Mouse (Mus musculus): ENCODE results near the gene Myo5c. TPM values are rescaled to one million over a fixed set of nuclear protein-coding genes. Genes with fewer than 3 reads are reported as not detected.
A peak's percentile ranks its signal among the peaks of the same experiment; 100 is the strongest.

Myo5c gene
- total RNA-seq, 2 experiments from 2014 or later, result 5.9 to 9.6 TPM

- intact Hi-C loops (cut with DNase I; ENCODE audit: low total_unique reads), result loop anchor here (10.0 kb wide), 1 partner anchor 226 kb away; no protein-coding TSS in a partner anchor
- DNase-seq, result no peak
These were observed 38.6 kb downstream of the Myo5c start for GRCm38 (mm10) chr9:75270382-75270781.

GRCm38 (mm10) chr9:75271539-75271938 is 39.7 kb downstream of the Myo5c start:
- DNase-seq, result no peak
- intact Hi-C loops (cut with DNase I; ENCODE audit: low total_unique reads), result loop anchor here (10.0 kb wide), 1 partner anchor 227 kb away; no protein-coding TSS in a partner anchor

- DNase-seq, result no peak
- intact Hi-C loops (cut with DNase I; ENCODE audit: low total_unique reads), result loop anchor here (10.0 kb wide), 1 partner anchor 229 kb away; no protein-coding TSS in a partner anchor
These were observed 41.8 kb downstream of the Myo5c start for GRCm38 (mm10) chr9:75273646-75274045.

GRCm38 (mm10) chr9:75274486-75274885 is 42.7 kb downstream of the Myo5c start:
- DNase-seq, result no peak
- intact Hi-C loops (cut with DNase I; ENCODE audit: low total_unique reads), result loop anchor here (10.0 kb wide), 1 partner anchor 230 kb away; no protein-coding TSS in a partner anchor

- intact Hi-C loops (cut with DNase I; ENCODE audit: low total_unique reads), result loop anchor here (5.0 to 10.0 kb wide), 2 partner anchors 53 to 230 kb away; no protein-coding TSS in a partner anchor
- DNase-seq, result no peak
These were observed 43.2 kb downstream of the Myo5c start for GRCm38 (mm10) chr9:75275051-75275450.

GRCm38 (mm10) chr9:75280814-75281213 is 49.0 kb downstream of the Myo5c start:
- peak; percentile 43 for DNase-seq
- intact Hi-C loops (cut with DNase I; ENCODE audit: low total_unique reads), result loop anchor here (10.0 kb wide), 1 partner anchor 216 kb away; no protein-coding TSS in a partner anchor

- intact Hi-C loops (cut with DNase I; ENCODE audit: low total_unique reads), result loop anchor here (10.0 kb wide), 1 partner anchor 217 kb away; no protein-coding TSS in a partner anchor
- no peak for DNase-seq
These were observed 50.4 kb downstream of the Myo5c start for GRCm38 (mm10) chr9:75282179-75282578.

GRCm38 (mm10) chr9:75282830-75283229 is 51.0 kb downstream of the Myo5c start:
- peak; percentile 29 for DNase-seq
- intact Hi-C loops (cut with DNase I; ENCODE audit: low total_unique reads), result loop anchor here (10.0 kb wide), 1 partner anchor 218 kb away; no protein-coding TSS in a partner anchor

GRCm38 (mm10) chr9:75283636-75284035 is 51.8 kb downstream of the Myo5c start:
- DNase-seq, result no peak
- intact Hi-C loops (cut with DNase I; ENCODE audit: low total_unique reads), result loop anchor here (10.0 kb wide), 1 partner anchor 219 kb away; no protein-coding TSS in a partner anchor

- intact Hi-C loops (cut with DNase I; ENCODE audit: low total_unique reads), result loop anchor here (10.0 kb wide), 1 partner anchor 221 kb away; no protein-coding TSS in a partner anchor
These were observed 53.5 kb downstream of the Myo5c start for GRCm38 (mm10) chr9:75285363-75285762.

GRCm38 (mm10) chr9:75287636-75288035 is 55.8 kb downstream of the Myo5c start:
- intact Hi-C loops (cut with DNase I; ENCODE audit: low total_unique reads), result loop anchor here (10.0 kb wide), 1 partner anchor 223 kb away; no protein-coding TSS in a partner anchor
- DNase-seq, result no peak

More at GRCm38 (mm10) chr9:75285363-75285762, 53.5 kb downstream of the Myo5c start:
- no peak for DNase-seq

GRCm38 (mm10) chr9:75289545-75289944 is 57.7 kb downstream of the Myo5c start:
- no peak for DNase-seq
- intact Hi-C loops (cut with DNase I; ENCODE audit: low total_unique reads), result loop anchor here (10.0 kb wide), 1 partner anchor 225 kb away; no protein-coding TSS in a partner anchor

GRCm38 (mm10) chr9:75299342-75299741 is 67.5 kb downstream of the Myo5c start:
- no peak for DNase-seq
- intact Hi-C loops (cut with DNase I; ENCODE audit: low total_unique reads), result no loop called here

- intact Hi-C loops (cut with DNase I; ENCODE audit: low total_unique reads), result no loop called here
- DNase-seq, result no peak
These were observed 71.2 kb downstream of the Myo5c start for GRCm38 (mm10) chr9:75303033-75303432.

- intact Hi-C loops (cut with DNase I; ENCODE audit: low total_unique reads), result no loop called here
- no peak for DNase-seq
These were observed 72.0 kb downstream of the Myo5c start for GRCm38 (mm10) chr9:75303701-75304261.

- no peak for DNase-seq
- intact Hi-C loops (cut with DNase I; ENCODE audit: low total_unique reads), result no loop called here
These were observed 72.5 kb downstream of the Myo5c start for GRCm38 (mm10) chr9:75304286-75304685.

- intact Hi-C loops (cut with DNase I; ENCODE audit: low total_unique reads), result no loop called here
- no peak for DNase-seq
These were observed 74.5 kb downstream of the Myo5c start, which contains the start of gene Gnb5 for GRCm38 (mm10) chr9:75306126-75306898. Gnb5 (plus strand) TSS chr9:75306288.

- intact Hi-C loops (cut with DNase I; ENCODE audit: low total_unique reads), result no loop called here
- DNase-seq, result no peak
These were observed 75.2 kb downstream of the Myo5c start for GRCm38 (mm10) chr9:75307015-75307414.

GRCm38 (mm10) chr9:75308621-75309020 is 76.8 kb downstream of the Myo5c start:
- intact Hi-C loops (cut with DNase I; ENCODE audit: low total_unique reads), result no loop called here
- DNase-seq, result no peak

GRCm38 (mm10) chr9:75312008-75312407 is 80.2 kb downstream of the Myo5c start:
- intact Hi-C loops (cut with DNase I; ENCODE audit: low total_unique reads), result no loop called here
- DNase-seq, result peak; percentile 61

All from gastrocnemius, postnatal 14 days (tissue).